Mouse (Mus musculus) liver, embryonic 11.5 days (tissue): ENCODE data around the gene Hist1h3g. TPM values are rescaled to one million over a fixed set of nuclear protein-coding genes. Genes with fewer than 3 reads are reported as not detected.

Experiments
- ATAC-seq: fragments of 200-750 bp; cut with Nextera tagmentation; replicated peaks from 2 replicates; pipeline ENCODE4 v1.8.0; 2017; ENCODE audit warnings: moderate number of reproducible peaks, mild to moderate bottlenecking, moderate TSS enrichment, moderate library complexity; ENCODE audit not compliant: low FRiP score
- DNase-seq: peaks from one replicate; pipeline ENCODE4 v3.0.0-alpha.2; 2017; ENCODE audit warnings: low spot score
- H3K27ac ChIP-seq: fragments of 300-500 bp; sonication (generic); 2 replicates; pipeline ENCODE4 v1.5.1; 2014; ENCODE audit warnings: mild to moderate bottlenecking, low read depth, low read length, control low read depth
- H3K27me3 ChIP-seq: fragments of 300-500 bp; sonication (generic); replicated peaks from 2 replicates; pipeline ENCODE4 v1.6.1; 2014; ENCODE audit warnings: low read length, mixed read lengths; ENCODE audit not compliant: control insufficient read depth, insufficient read depth
- H3K36me3 ChIP-seq: fragments of 300-500 bp; sonication (generic); 2 replicates; pipeline ENCODE4 v1.6.1; 2014; ENCODE audit warnings: mild to moderate bottlenecking, low read length, moderate library complexity, mixed read lengths; ENCODE audit not compliant: control insufficient read depth, insufficient read depth
- H3K4me1 ChIP-seq: fragments of 300-500 bp; sonication (generic); replicated peaks from 2 replicates; pipeline ENCODE4 v1.6.1; 2014; ENCODE audit warnings: low read length, mixed read lengths; ENCODE audit not compliant: control insufficient read depth, insufficient read depth
- H3K4me2 ChIP-seq: fragments of 300-500 bp; sonication (generic); 2 replicates; pipeline ENCODE4 v1.6.1; 2014; ENCODE audit warnings: mild to moderate bottlenecking, control low read depth, moderate library complexity
- H3K4me3 ChIP-seq: fragments of 300-500 bp; sonication (generic); 2 replicates; pipeline ENCODE4 v1.5.1; 2014; ENCODE audit warnings: low read depth, low read length, control low read depth
- H3K9ac ChIP-seq: fragments of 300-500 bp; sonication (generic); 2 replicates; pipeline ENCODE4 v1.6.1; 2014; ENCODE audit warnings: low read depth, low read length, control low read depth
- H3K9me3 ChIP-seq: fragments of 300-500 bp; sonication (generic); 2 replicates; pipeline ENCODE4 v1.6.1; 2016; ENCODE audit warnings: low read length, inconsistent platforms, mixed read lengths; ENCODE audit not compliant: control insufficient read depth
- WGBS: fragments of 180-500 bp; shearing (Covaris S2); extraction: QIAGEN DNeasy Blood & Tissue Kit; methylation state at CpG from one replicate; pipeline ENCODE4 v1.1.7; 2014; 5-methylcytosine and 5-hydroxymethylcytosine counted together
- polyA plus RNA-seq: library from polyadenylated mRNA; unstranded; fragments of >200 nt; fragmentation: Nextera tagmentation; extraction: Ambion mirVana; gene quantifications from 2 replicates; pipeline ENCODE4 v1.2.1, GENCODE M21; 2014

Gene Hist1h3g
- polyA plus RNA-seq, 1 experiment from 2014 or later = 5.2 TPM

DNA sequence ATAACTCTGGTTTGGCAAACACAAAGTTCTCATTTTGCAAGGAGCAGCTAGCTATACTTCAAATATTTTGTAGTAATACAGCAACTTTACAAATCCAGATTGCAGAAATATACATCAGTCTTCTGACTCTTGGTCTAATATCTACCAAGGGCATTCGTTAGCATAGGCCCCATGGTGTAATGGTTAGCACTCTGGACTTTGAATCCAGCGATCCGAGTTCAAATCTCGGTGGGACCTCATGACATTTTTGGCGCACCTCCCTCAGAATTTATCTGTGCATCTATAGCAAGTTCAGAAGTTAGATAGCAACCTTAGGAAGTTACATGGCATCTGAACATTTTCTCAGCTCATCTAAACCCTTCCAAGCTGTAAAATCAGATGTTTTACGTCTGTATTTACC, 16.3 kb upstream of the Hist1h3g start:
- peaks cover 16% of the 10 kb centered on the region for H3K4me1 ChIP-seq
- no peaks in the 10 kb centered on the region for H3K9me3 ChIP-seq
- peak overlapping the region; percentile 92 for H3K4me2 ChIP-seq
- no peaks in the 10 kb centered on the region for H3K36me3 ChIP-seq
- peak overlapping the region; percentile 58 for H3K4me3 ChIP-seq
- H3K27ac ChIP-seq = peak overlapping the region; percentile 56; the same call in 1 of the 2 replicates
- under 1% methylated on average over 6 of the region's 6 CpGs for WGBS
- H3K27me3 ChIP-seq = no peaks in the 10 kb centered on the region
- H3K9ac ChIP-seq = 0 out of 2 replicates have a peak overlapping the region, but pooled peaks have one; percentile 26
- ATAC-seq = peak; percentile 68
- DNase-seq = peak; percentile 76

DNA sequence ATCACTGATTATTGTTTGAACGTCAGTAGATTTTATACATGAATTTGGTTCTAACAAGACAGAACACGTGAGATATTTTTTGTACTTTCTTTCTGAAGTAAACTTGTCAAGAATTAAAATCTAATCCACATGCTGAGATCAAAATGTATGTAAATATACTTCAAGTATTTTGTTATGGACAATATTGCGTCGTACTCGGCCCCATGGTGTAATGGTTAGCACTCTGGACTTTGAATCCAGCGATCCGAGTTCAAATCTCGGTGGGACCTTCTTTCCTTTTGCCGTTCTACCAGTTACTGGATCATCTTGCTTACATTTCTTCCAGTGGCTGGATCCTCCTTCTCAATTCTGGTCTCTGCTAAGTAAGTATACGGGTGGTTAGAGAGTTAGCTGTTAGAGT, 15.8 kb upstream of the Hist1h3g start:
- DNase-seq = no peak
- peak overlapping the region; percentile 92 for H3K4me2 ChIP-seq
- no peaks in the 10 kb centered on the region for H3K27me3 ChIP-seq
- no peaks in the 10 kb centered on the region for H3K9me3 ChIP-seq
- 0 out of 2 replicates have a peak overlapping the region, but pooled peaks have one; percentile 26 for H3K9ac ChIP-seq
- peak overlapping the region; percentile 58 for H3K4me3 ChIP-seq
- ATAC-seq = peak; percentile 62
- under 1% methylated on average over 10 of the region's 10 CpGs for WGBS
- H3K4me1 ChIP-seq = peaks cover 16% of the 10 kb centered on the region
- no peaks in the 10 kb centered on the region for H3K36me3 ChIP-seq
- H3K27ac ChIP-seq = peak overlapping the region; percentile 56; the same call in 1 of the 2 replicates

DNA sequence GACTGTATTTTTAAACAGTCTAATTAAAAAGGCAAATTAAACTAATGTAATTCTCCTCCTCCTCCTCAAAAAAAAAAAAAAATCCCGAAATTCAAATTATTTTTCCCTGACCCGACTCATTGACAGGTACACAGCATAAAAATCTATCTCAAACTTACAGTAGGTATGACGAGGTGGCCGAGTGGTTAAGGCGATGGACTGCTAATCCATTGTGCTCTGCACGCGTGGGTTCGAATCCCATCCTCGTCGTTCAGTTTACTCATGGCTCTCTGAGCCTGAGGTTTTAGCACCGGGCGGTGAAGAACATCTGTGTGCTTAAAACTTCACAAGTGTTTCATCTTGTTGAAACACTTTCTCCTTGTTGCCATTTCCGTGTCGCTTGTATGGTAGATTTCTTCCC, 13.5 kb upstream of the Hist1h3g start:
- WGBS = under 1% methylated on average over 14 of the region's 14 CpGs
- no peak overlapping the region for H3K27ac ChIP-seq
- H3K9ac ChIP-seq = no peak overlapping the region

DNA sequence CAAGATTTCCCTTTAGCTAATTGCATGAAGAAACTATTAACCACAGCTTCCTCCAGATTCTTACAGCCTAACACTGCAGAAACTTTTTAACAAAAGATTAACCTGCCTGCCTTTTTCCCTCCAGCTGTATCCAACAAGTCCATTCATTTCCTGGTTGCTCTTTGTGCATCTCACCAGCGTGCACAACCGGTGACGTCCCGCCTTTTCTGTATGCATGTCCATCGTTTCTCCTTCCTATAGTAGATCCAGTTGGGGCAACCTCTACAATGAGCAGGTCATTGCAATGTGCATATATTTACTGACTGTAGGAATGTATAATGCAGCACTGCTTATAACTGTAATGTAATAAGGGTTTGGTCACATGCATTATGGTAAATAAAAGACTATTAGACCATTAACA, 11.2 kb upstream of the Hist1h3g start:
- no peaks in the 10 kb centered on the region for H3K9me3 ChIP-seq
- H3K9ac ChIP-seq = no peak overlapping the region
- H3K27me3 ChIP-seq = no peaks in the 10 kb centered on the region
- no peak overlapping the region for H3K27ac ChIP-seq
- ATAC-seq = no peak
- DNase-seq = no peak
- WGBS = 44% methylated on average over 5 of the region's 5 CpGs
- no peaks in the 10 kb centered on the region for H3K36me3 ChIP-seq
- no peak overlapping the region for H3K4me3 ChIP-seq
- peaks cover 23% of the 10 kb centered on the region for H3K4me1 ChIP-seq
- H3K4me2 ChIP-seq = peak overlapping the region; percentile 40; the same call in 1 of the 2 replicates

More for the DNA sequence above, 13.5 kb upstream of the Hist1h3g start:
- Histone ChIP-seq H3K9me3 (no peaks in the 10 kb centered on the region), H3K4me2 (peak overlapping the region; percentile 92), H3K4me1 (peaks cover 18% of the 10 kb centered on the region), H3K4me3 (peak overlapping the region; percentile 31), H3K36me3 (no peaks in the 10 kb centered on the region), H3K27me3 (no peaks in the 10 kb centered on the region)
- DNase-seq (peak; percentile 72), ATAC-seq (peak; percentile 56)

DNA sequence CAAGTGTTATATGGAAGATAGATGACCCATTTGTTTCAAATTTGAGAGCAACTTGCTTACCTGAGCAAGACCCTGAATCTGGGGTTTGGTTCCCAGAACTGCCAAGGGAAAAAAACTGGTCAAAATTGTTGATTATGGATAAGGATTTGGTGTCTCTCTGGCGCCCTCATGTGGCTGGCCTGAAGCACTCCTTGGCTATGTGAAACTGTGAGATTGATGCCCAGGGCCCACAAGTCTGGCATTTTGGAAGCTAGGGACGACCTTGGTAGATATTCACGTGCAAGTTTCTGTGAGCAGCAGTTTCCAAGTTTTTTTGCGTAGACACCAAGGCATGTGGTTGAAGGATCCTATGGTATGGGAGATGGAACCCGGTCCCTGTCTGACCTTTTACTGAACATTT, 10.6 kb upstream of the Hist1h3g start:
- H3K9ac ChIP-seq = no peak overlapping the region
- ATAC-seq (no peak), DNase-seq (peak; percentile 78)
- no peaks in the 10 kb centered on the region for H3K9me3 ChIP-seq
- no peak overlapping the region for H3K27ac ChIP-seq
- H3K36me3 ChIP-seq = no peaks in the 10 kb centered on the region
- H3K4me1 ChIP-seq = peaks cover 25% of the 10 kb centered on the region
- H3K27me3 ChIP-seq = no peaks in the 10 kb centered on the region
- peak overlapping the region; percentile 31 for H3K4me2 ChIP-seq
- H3K4me3 ChIP-seq = no peak overlapping the region
- 8% methylated on average over 5 of the region's 5 CpGs for WGBS

DNA sequence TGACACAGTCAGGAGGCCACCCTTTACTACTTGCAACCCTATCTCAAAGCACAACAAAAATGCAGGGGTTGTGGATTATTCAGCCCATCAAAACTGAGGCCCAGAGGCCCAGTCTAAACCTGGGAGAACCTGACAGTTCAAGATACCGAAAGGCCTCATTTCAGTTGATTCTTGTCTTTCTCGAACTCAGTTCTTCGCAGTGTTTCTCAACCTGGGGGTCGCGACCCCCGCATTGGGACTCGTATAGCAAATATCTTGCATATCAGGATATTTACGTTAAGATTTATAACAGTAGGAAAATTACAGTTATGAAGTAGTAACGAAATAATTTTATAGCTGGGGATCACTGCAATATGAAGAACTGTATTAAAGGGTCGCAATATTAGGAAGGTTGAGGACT, 9.3 kb upstream of the Hist1h3g start:
- Histone ChIP-seq H3K4me1 (peaks cover 19% of the 10 kb centered on the region), H3K9me3 (no peaks in the 10 kb centered on the region), H3K9ac (peak overlapping the region; percentile 1), H3K36me3 (no peaks in the 10 kb centered on the region), H3K27me3 (no peaks in the 10 kb centered on the region), H3K4me2 (peak overlapping the region; percentile 71), H3K4me3 (peak overlapping the region; percentile 50), H3K27ac (peak overlapping the region; percentile 2; the same call in 1 of the 2 replicates)
- DNase-seq (no peak), ATAC-seq (no peak)
- 2% methylated on average over 10 of the region's 10 CpGs for WGBS

DNA sequence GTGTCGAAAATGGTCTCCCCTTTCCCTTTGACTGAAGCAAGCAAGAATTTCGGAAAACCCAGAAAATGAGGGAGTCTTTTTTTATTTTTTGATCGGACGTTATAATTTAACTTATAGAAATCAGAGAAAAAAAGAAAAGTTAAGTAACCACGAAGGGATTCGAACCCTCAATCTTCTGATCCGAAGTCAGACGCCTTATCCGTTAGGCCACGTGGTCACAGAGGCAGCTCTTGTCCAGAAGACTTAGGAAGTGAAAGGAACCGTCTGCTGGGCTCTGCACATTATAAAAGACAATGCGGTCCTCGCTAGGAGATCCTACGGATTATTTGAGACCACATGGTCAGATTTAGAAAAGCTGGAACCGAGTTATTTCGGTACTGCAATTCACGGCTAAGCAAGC, 8.9 kb upstream of the Hist1h3g start:
- Histone ChIP-seq H3K4me1 (peaks cover 15% of the 10 kb centered on the region), H3K36me3 (no peaks in the 10 kb centered on the region), H3K4me2 (peak overlapping the region; percentile 71), H3K27me3 (no peaks in the 10 kb centered on the region), H3K9ac (peak overlapping the region; percentile 58), H3K27ac (peak overlapping the region; percentile 11; the same call in 1 of the 2 replicates), H3K4me3 (peak overlapping the region; percentile 50), H3K9me3 (no peaks in the 10 kb centered on the region)
- ATAC-seq (0 out of 2 replicates have a peak, but pooled peaks have one; percentile 24), DNase-seq (peak; percentile 90)
- WGBS = under 1% methylated on average over 17 of the region's 17 CpGs

DNA sequence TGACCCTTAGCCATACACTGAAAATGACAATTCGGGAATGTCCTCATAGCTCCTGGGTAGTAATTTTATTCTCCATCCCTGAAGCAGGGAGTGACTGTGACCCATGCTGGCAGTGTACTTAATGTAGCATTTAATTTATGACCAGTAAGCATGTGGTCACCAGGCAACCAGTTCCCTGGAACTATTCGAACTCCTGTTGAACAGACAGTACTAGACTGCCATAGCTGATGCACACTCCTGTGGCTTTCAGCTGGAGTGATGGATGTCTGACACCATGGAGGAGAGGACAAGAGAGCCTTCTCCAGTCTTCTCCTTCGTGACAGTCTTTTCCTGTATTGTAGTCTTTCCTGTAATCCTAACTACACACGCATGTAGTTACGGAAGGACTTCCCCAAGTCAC, 6.2 kb upstream of the Hist1h3g start:
- no peak overlapping the region; the same call in 1 of the 2 replicates for H3K27ac ChIP-seq
- ATAC-seq (no peak), DNase-seq (no peak)
- WGBS = 80% methylated on average over 5 of the region's 5 CpGs
- H3K4me3 ChIP-seq = no peak overlapping the region
- no peaks in the 10 kb centered on the region for H3K36me3 ChIP-seq
- no peak overlapping the region for H3K9ac ChIP-seq
- H3K27me3 ChIP-seq = no peaks in the 10 kb centered on the region
- no peaks in the 10 kb centered on the region for H3K9me3 ChIP-seq
- H3K4me2 ChIP-seq = peak overlapping the region; percentile 25; the same call in 1 of the 2 replicates
- H3K4me1 ChIP-seq = peaks cover 17% of the 10 kb centered on the region

DNA sequence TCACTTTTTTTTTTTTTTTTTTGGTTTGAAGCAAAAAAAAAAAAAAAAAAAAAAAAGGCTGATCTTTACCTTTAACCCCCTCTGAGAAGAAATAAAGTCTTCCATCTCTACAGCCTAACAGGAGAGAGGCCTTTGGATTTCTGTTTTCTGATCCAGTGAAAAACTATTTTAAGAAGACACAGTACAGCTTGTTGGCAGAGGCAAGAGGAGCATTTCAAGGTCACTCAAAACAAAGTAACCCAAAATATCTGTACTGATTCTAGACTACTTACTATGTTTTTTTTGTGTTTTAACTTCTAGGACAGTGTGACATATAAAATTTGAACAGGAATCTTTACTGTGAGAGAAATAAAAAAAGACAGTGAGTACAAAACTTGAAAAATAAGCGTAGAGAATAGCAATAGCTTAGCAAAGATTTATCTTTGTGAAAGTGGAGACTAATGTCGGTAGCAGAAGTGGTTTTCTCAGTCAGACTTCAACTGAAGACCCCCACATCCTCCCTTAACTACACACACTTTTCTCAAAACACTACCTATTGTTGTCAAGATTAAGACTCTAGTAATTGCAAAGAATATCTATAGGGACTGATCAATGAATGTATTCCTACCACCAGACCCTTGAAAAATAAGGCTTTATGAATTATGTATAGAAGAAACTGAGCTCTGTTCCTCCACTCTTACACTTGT, 5.6 kb upstream of the Hist1h3g start:
- peak overlapping the region; percentile 65 for H3K4me3 ChIP-seq
- DNase-seq (no peak), ATAC-seq (no peak)
- H3K4me1 ChIP-seq = peaks cover 17% of the 10 kb centered on the region
- 22% methylated on average over 2 of the region's 2 CpGs for WGBS
- H3K9ac ChIP-seq = peak overlapping the region; percentile 94
- H3K4me2 ChIP-seq = peak overlapping the region; percentile 88
- no peaks in the 10 kb centered on the region for H3K9me3 ChIP-seq
- H3K27ac ChIP-seq = peak overlapping the region; percentile 100; the same call in 1 of the 2 replicates
- no peaks in the 10 kb centered on the region for H3K36me3 ChIP-seq
- no peaks in the 10 kb centered on the region for H3K27me3 ChIP-seq
